Mouse (Mus musculus): ENCODE results near the gene Ggcx. TPM values are rescaled to one million over a fixed set of nuclear protein-coding genes. Genes with fewer than 3 reads are reported as not detected.

Ggcx gene
- polyA plus RNA-seq, 1 experiment, result 7.6 TPM

- Histone ChIP-seq H3K4me3 (ENCODE audit: extremely low read depth, insufficient read depth, insufficient read length) (no peak overlapping the region), H3K27me3 (ENCODE audit: control insufficient read depth, insufficient read depth, low read length) (no peaks in the 10 kb centered on the region), H3K36me3 (ENCODE audit: control insufficient read depth, insufficient read depth, low read length) (no peaks in the 10 kb centered on the region), H3K4me1 (ENCODE audit: control insufficient read depth, insufficient read depth, insufficient read length) (peaks cover 2% of the 10 kb centered on the region; the same call in 1 of the 2 replicates), H3K27ac (ENCODE audit: insufficient read depth, low read length) (no peak overlapping the region)
- WGBS, result 80% methylated on average over 12 of the region's 12 CpGs
- DNase-seq (ENCODE audit: low read depth in 1 of 2, low spot score in 2 of 2), result no peak
- TF ChIP-seq POLR2A (IDR thresholded peaks at IDR 0.05; ENCODE audit: low read depth, low read length), result no peak
- TF ChIP-seq CTCF (IDR thresholded peaks at IDR 0.05; ENCODE audit: extremely low read depth, insufficient read depth, insufficient read length, insufficient replicate concordance), result no peak
Measured at GRCm38 (mm10) chr6:72479645-72480421, 65.7 kb downstream of the Ggcx start.

DNA sequence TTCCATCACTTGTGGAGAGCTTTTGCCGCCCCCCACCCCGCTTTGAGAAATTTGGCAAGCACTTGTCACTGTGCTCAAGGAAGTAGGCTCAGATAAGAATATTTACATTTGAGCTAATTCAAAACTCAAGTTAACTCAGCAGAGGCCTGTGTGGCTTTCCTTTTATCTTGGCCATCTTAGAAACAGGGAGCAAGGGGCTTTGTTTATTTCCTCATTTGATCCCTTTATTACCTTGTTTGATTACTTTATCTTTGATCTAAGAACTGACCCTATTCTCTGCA lies 66.3 kb downstream of the Ggcx start:
- Histone ChIP-seq H3K27ac (ENCODE audit: insufficient read depth, low read length) (no peak overlapping the region), H3K4me3 (ENCODE audit: extremely low read depth, insufficient read depth, insufficient read length) (no peak overlapping the region), H3K4me1 (ENCODE audit: control insufficient read depth, insufficient read depth, insufficient read length) (peaks cover 2% of the 10 kb centered on the region; the same call in 1 of the 2 replicates), H3K36me3 (ENCODE audit: control insufficient read depth, insufficient read depth, low read length) (no peaks in the 10 kb centered on the region), H3K27me3 (ENCODE audit: control insufficient read depth, insufficient read depth, low read length) (no peaks in the 10 kb centered on the region)
- DNase-seq (ENCODE audit: low read depth in 1 of 2, low spot score in 2 of 2), result no peak
- WGBS, result 86% methylated on average over 2 of the region's 2 CpGs
- no peak for TF ChIP-seq POLR2A (IDR thresholded peaks at IDR 0.05; ENCODE audit: low read depth, low read length)
- no peak for TF ChIP-seq CTCF (IDR thresholded peaks at IDR 0.05; ENCODE audit: extremely low read depth, insufficient read depth, insufficient read length, insufficient replicate concordance)

Other genes starting within 250 kb of the Ggcx start
- 9.3 and 10.7 TPM in 2 replicates for gene Atoh8, start 178.7 kb upstream of the Ggcx start, polyA plus RNA-seq (2012; rRNA removed)
- 0.15 and 0.32 TPM in 2 replicates for gene Sftpb, start 109.7 kb upstream of the Ggcx start, polyA plus RNA-seq (2012; rRNA removed)
- 14.8 and 15.3 TPM in 2 replicates for gene Usp39, start 69.1 kb upstream of the Ggcx start, polyA plus RNA-seq (2012; rRNA removed)
- gene 0610030E20Rik, start 67.0 kb upstream of the Ggcx start, polyA plus RNA-seq (2012; rRNA removed), result 19.9 and 23.1 TPM in 2 replicates
- gene Tmem150a, start 58.9 kb upstream of the Ggcx start, polyA plus RNA-seq (2012; rRNA removed), result 21.7 and 24.6 TPM in 2 replicates
- gene Rnf181, start 47.4 kb upstream of the Ggcx start, polyA plus RNA-seq (2012; rRNA removed), result 62.4 and 65.8 TPM in 2 replicates
- 51.3 and 55.6 TPM in 2 replicates for gene Vamp5, start 33.8 kb upstream of the Ggcx start, polyA plus RNA-seq (2012; rRNA removed)
- 100 and 107 TPM in 2 replicates for gene Vamp8, start 23.6 kb upstream of the Ggcx start, polyA plus RNA-seq (2012; rRNA removed)
- 45.0 and 50.9 TPM in 2 replicates for gene Mat2a, start 25.2 kb downstream of the Ggcx start, polyA plus RNA-seq (2012; rRNA removed)
- 0.52 and 0.55 TPM in 2 replicates for gene Sh2d6, start 107.4 kb downstream of the Ggcx start, polyA plus RNA-seq (2012; rRNA removed)
- gene Capg, start 130.1 kb downstream of the Ggcx start, polyA plus RNA-seq (2012; rRNA removed), result 130 and 135 TPM in 2 replicates
- 12.2 and 12.9 TPM in 2 replicates for gene Elmod3, start 184.1 kb downstream of the Ggcx start, polyA plus RNA-seq (2012; rRNA removed)
- gene Retsat, start 184.2 kb downstream of the Ggcx start, polyA plus RNA-seq (2012; rRNA removed), result 5.5 and 5.9 TPM in 2 replicates
- 14.9 and 15.8 TPM in 2 replicates for gene Tgoln1, start 202.7 kb downstream of the Ggcx start, polyA plus RNA-seq (2012; rRNA removed)